Mouse (Mus musculus) Patski (cell line): Measurements from ENCODE around the gene Zfp74. TPM values are rescaled to one million over a fixed set of nuclear protein-coding genes. Genes with fewer than 3 reads are reported as not detected.

Experiments
- ATAC-seq: fragments of 100-300 bp; one replicate; pipeline ENCODE4 v1.8.0; 2021
- CTCF ChIA-PET: fragments of 350-600 bp; sonication (Branson Sonifier 250); formaldehyde crosslinking; loops from one replicate; lab custom pipeline; 2022; ENCODE audit warnings: inconsistent platforms; lab: Charles Lee
- POLR2A ChIA-PET: fragments of 350-600 bp; sonication (Branson Sonifier 250); formaldehyde crosslinking; loops from one replicate; lab custom pipeline; 2022; ENCODE audit warnings: antibody characterized with exemption, inconsistent platforms; lab: Charles Lee
- DNase-seq: peaks from one replicate; pipeline ENCODE4 v3.0.0-alpha.2; 2011; ENCODE audit warnings: low read depth, low spot score
- H3K27me3 ChIP-seq: fragments of 371-371 bp; one replicate; pipeline ENCODE4 v1.5.1; 2021
- CTCF ChIP-seq: fragments of 100-300 bp; IDR thresholded peaks from one replicate; pipeline ENCODE4 v1.5.1; 2021
- in situ Hi-C: fragments of 300-500 bp; cut with MboI; formaldehyde crosslinking; loops from 3 replicates; pipeline ENCODE4 v1.11.1; 2018; ENCODE audit warnings: low pct_unique_long_range_greater_than_20kb, mixed read lengths
- polyA plus RNA-seq: library from polyadenylated mRNA; unstranded; gene quantifications from one replicate; pipeline ENCODE4 v1.2.3, GENCODE M21; 2021

The Zfp74 gene
- polyA plus RNA-seq, 1 experiment from 2014 or later = 12.1 TPM

DNA sequence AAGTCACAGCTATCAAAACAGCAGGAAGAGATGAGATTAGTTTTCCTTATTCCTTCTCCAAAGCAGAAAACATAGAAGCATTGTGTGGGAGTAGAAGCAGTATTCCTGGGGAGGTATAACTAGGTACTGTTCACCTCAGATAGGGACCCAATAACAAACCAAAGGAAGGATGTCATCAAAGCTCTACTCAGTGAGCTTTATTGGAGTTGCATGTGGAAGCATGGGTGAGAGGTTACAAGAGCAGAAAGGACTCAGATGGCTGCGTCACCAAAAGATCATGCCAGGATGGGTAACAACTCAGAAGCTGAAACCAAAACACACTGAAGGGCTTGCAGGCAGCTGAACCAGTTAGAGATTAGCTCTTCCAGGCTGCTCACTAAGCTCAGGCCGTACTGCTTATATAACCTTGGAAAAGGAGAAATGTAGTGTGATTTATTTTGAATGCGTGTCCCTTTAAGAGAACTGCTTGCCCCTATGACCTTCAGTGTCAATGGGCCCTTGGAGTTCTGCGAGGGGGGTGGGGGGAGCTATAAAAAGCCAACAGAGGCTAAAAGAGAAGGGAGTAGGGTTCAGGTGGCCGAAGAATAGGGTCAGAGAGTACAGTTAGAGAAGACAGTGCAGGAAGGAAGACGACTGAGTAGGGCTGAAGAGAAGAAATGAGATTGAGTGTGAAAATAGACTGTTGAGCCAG lies 36.4 kb downstream of the Zfp74 start:
- in situ Hi-C loops = no loop called here
- CTCF ChIA-PET = interaction anchor here (0.7 kb wide), 1 partner anchor 14 kb away, joined by 3 read pairs; no protein-coding TSS in a partner anchor
- TF ChIP-seq CTCF = no peak
- POLR2A ChIA-PET = no interaction called here
- no peaks in the 10 kb centered on the region for H3K27me3 ChIP-seq
- no peak for DNase-seq
- ATAC-seq = no peak

- POLR2A ChIA-PET = interaction anchor here (1.1 kb wide), 1 partner anchor 96 kb away, joined by 3 read pairs; the partner anchor contains the start of gene Zfp790
- DNase-seq (no peak), ATAC-seq (no peak)
- H3K27me3 ChIP-seq = no peaks in the 10 kb centered on the region
- no peak for TF ChIP-seq CTCF
- CTCF ChIA-PET = interaction anchor here (2.3 kb wide), 1 partner anchor 10 kb away, joined by 6 read pairs; no protein-coding TSS in a partner anchor
- in situ Hi-C loops = no loop called here
Measured at GRCm38 (mm10) chr7:29912172-29912571, 41.7 kb downstream of the Zfp74 start.

- CTCF ChIA-PET = no interaction called here
- POLR2A ChIA-PET = no interaction called here
- in situ Hi-C loops = no loop called here
Measured at GRCm38 (mm10) chr7:29910252-29910651, 43.6 kb downstream of the Zfp74 start.

DNA sequence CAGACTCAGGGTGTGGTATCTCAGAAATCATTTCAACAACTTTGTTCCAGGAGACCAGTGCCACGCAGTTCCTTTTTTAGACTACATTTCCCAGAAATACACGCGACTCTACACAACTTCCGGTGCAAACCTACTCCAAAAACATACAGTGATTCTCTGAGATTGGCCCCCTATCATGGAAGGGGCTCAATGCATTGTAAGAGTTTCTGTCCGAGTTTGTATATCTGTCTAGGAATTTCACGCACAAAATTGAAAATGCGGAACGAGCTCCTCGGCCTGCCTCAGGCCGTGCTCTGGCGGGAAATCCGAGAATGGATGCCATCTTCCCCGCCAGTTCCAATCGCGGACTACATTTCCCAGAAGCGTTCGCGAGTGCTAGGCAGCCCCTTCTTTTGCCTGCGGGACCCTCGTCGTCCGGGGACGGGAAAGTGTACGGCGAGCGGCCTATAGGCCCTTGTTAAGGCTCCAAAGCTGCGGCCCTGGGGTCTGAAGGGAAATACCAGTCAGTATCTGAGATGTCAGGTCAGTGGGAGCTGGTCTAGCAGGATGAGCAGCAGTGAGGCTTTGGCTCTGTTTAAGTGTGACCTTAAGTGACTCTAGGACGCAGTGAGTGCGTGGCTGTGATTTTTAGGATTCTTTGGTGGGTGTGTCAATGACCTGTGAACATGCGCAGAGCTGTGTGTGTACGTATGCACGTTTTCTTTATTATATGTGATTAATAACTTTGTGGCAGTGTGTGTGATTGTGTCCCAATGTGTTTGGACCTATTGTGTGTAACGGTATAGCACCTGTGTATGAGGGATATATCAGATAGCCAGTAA lies 45.5 kb downstream of the Zfp74 start, which contains the start of gene Zfp383:
Gene Zfp383, plus strand, starts transcription at position 94 of the 821 bp plus-strand sequence.
- ATAC-seq = peak; percentile 69
- peak; percentile 62 for DNase-seq
- no peaks in the 10 kb centered on the region for H3K27me3 ChIP-seq
- CTCF ChIA-PET = interaction anchor here (1.6 kb wide), 1 partner anchor 22 kb away, joined by 4 read pairs; no protein-coding TSS in a partner anchor
- in situ Hi-C loops = loop anchor here (5.0 kb wide), 1 partner anchor 91 kb away; the partner anchor contains the start of gene Zfp790
- POLR2A ChIA-PET = no interaction called here
- no peak for TF ChIP-seq CTCF

More at GRCm38 (mm10) chr7:29910252-29910651, 43.6 kb downstream of the Zfp74 start:
- no peak for TF ChIP-seq CTCF
- DNase-seq (no peak), ATAC-seq (no peak)
- H3K27me3 ChIP-seq = no peaks in the 10 kb centered on the region

DNA sequence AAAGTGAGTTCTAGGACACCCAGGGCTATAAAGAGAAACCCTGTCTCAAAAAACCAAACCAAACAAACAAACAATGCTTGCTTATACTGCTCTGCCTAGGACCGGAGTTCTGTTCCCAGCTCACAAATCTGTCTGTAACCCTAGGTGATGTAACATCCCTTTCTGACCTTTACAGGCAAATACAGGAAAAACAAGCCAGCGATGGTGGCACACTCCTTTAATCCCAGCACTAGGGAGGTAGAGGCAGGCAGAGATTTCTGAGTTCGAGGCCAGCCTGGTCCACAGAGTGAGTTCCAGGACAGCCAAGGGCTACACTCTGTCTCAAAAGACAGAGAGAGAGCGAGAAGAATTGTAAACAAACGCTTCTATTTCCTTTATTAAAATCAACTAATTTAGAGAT lies 46.7 kb downstream of the Zfp74 start:
- ATAC-seq = no peak
- H3K27me3 ChIP-seq = no peaks in the 10 kb centered on the region
- ChIA-PET POLR2A (interaction anchor here (0.6 kb wide), 1 partner anchor 1153 kb away, joined by 8 read pairs; no protein-coding TSS in a partner anchor), CTCF (interaction anchor here (0.8 kb wide), 1 partner anchor 63 kb away, joined by 3 read pairs; no protein-coding TSS in a partner anchor)
- DNase-seq = no peak
- TF ChIP-seq CTCF = no peak
- in situ Hi-C loops = loop anchor here (5.0 kb wide), 1 partner anchor 90 kb away; the partner anchor contains the start of gene Zfp790

DNA sequence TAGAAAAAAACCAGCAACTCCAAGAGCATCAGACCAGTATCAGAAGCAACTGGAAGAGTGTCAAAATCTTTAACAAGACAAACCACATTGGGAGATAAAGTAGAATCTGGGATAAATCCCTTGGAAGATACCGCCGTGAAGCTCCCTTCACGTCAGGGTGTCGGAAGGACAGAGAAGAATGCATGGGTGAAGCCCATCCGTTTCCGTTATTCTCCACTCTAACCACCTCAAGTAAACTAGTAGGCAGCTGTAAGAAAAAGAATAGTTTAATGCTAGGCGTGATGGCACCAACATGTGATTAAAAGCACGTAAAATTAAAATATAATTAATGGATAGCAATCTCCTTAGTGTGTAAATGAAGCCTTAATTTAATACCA lies 47.2 kb downstream of the Zfp74 start:
- TF ChIP-seq CTCF = no peak
- in situ Hi-C loops = loop anchor here (5.0 kb wide), 1 partner anchor 89 kb away; the partner anchor contains the start of gene Zfp790
- ChIA-PET POLR2A (interaction anchor here (1.1 kb wide), 1 partner anchor 97 kb away, joined by 3 read pairs; no protein-coding TSS in a partner anchor), CTCF (interaction anchor here (0.8 kb wide), 1 partner anchor 63 kb away, joined by 3 read pairs; no protein-coding TSS in a partner anchor)
- DNase-seq (no peak), ATAC-seq (no peak)
- H3K27me3 ChIP-seq = no peaks in the 10 kb centered on the region

GRCm38 (mm10) chr7:29905966-29906681 lies 47.8 kb downstream of the Zfp74 start, which contains the start of gene Zfp27:
Zfp27 (minus strand) TSS chr7:29906572.
- POLR2A ChIA-PET = interaction anchor here (1.1 kb wide), 1 partner anchor 98 kb away, joined by 3 read pairs; no protein-coding TSS in a partner anchor
- ATAC-seq (peak; percentile 42), DNase-seq (peak; percentile 69)
- no peak for TF ChIP-seq CTCF
- H3K27me3 ChIP-seq = no peaks in the 10 kb centered on the region
- CTCF ChIA-PET = no interaction called here
- in situ Hi-C loops = loop anchor here (5.0 kb wide), 1 partner anchor 89 kb away; the partner anchor contains the start of gene Zfp790

DNA sequence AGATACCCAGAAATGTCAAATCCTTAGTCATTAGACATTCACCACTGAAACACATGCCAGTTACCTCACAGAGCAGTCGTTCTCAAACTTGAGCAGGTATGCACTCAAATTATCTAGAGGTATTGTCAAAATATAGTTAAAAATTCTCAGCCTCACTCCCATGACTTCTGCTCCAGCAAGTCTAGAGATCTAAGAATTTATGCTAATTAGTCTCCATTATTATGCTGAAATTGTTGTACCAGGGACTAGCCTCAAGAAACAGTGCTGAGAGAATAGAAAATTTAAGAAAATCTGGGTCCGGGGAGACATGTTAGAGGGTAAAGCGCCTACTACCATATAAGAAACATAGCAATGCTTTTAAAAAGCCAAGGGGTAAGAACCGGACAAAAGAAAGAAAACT lies 49.8 kb downstream of the Zfp74 start:
- no peaks in the 10 kb centered on the region for H3K27me3 ChIP-seq
- DNase-seq = no peak
- CTCF ChIA-PET = no interaction called here
- in situ Hi-C loops = loop anchor here (5.0 kb wide), 1 partner anchor 42 kb away; no protein-coding TSS in a partner anchor
- TF ChIP-seq CTCF = no peak
- no peak for ATAC-seq
- POLR2A ChIA-PET = no interaction called here

- CTCF ChIA-PET = no interaction called here
- no peak for TF ChIP-seq CTCF
- DNase-seq (no peak), ATAC-seq (no peak)
- POLR2A ChIA-PET = no interaction called here
- in situ Hi-C loops = no loop called here
- H3K27me3 ChIP-seq = no peaks in the 10 kb centered on the region
Measured at GRCm38 (mm10) chr7:29898351-29898750, 55.5 kb downstream of the Zfp74 start.
